Mouse (Mus musculus) NIH3T3 (cell line): Measurements from ENCODE around the gene Tppp2.

ENCODE experiments used
- DNase-seq: peaks from one replicate; pipeline ENCODE4 v3.0.0-alpha.2; 2012; ENCODE audit warnings: low read depth

Gene Tppp2

GRCm38 (mm10) chr14:51918125-51918524 is at the start of gene Tppp2:
Tppp2 (plus strand) TSS chr14:51918425.
- no peak for DNase-seq

- no peak for DNase-seq
These were observed 47.5 kb upstream of the Tppp2 start for GRCm38 (mm10) chr14:51870756-51871155.

- no peak for DNase-seq
These were observed 46.5 kb upstream of the Tppp2 start for GRCm38 (mm10) chr14:51871741-51872140.

- DNase-seq, result no peak
These were observed 40.7 kb upstream of the Tppp2 start for GRCm38 (mm10) chr14:51877517-51877916.

- DNase-seq, result peak; percentile 87
These were observed 34.6 kb upstream of the Tppp2 start for GRCm38 (mm10) chr14:51883527-51884030.

- DNase-seq, result peak; percentile 33
These were observed 34.1 kb upstream of the Tppp2 start for GRCm38 (mm10) chr14:51884031-51884544.

GRCm38 (mm10) chr14:51884598-51885331 is 33.5 kb upstream of the Tppp2 start, which contains the start of gene Mettl17:
Mettl17 (plus strand) TSS chr14:51884842.
- peak; percentile 95 for DNase-seq

GRCm38 (mm10) chr14:51886051-51886450 is 32.2 kb upstream of the Tppp2 start:
- no peak for DNase-seq

GRCm38 (mm10) chr14:51889833-51890232 is 28.4 kb upstream of the Tppp2 start:
- DNase-seq, result no peak

- DNase-seq, result no peak
These were observed 25.9 kb upstream of the Tppp2 start, which contains the start of gene Slc39a2 for GRCm38 (mm10) chr14:51892191-51892939. Slc39a2 (plus strand) TSS chr14:51892889.

GRCm38 (mm10) chr14:51893094-51893794 is 25.0 kb upstream of the Tppp2 start:
- DNase-seq, result no peak

GRCm38 (mm10) chr14:51893809-51894208 is 24.4 kb upstream of the Tppp2 start:
- no peak for DNase-seq

- DNase-seq, result no peak
These were observed 23.2 kb upstream of the Tppp2 start for GRCm38 (mm10) chr14:51895071-51895470.

GRCm38 (mm10) chr14:51896019-51896418 is 22.2 kb upstream of the Tppp2 start:
- no peak for DNase-seq

- no peak for DNase-seq
These were observed 21.6 kb upstream of the Tppp2 start for GRCm38 (mm10) chr14:51896539-51897170.

GRCm38 (mm10) chr14:51899351-51899750 is 18.9 kb upstream of the Tppp2 start:
- no peak for DNase-seq

GRCm38 (mm10) chr14:51902806-51903710 is 15.2 kb upstream of the Tppp2 start:
- peak; percentile 77 for DNase-seq

- no peak for DNase-seq
These were observed 14.4 kb upstream of the Tppp2 start for GRCm38 (mm10) chr14:51903782-51904181.

GRCm38 (mm10) chr14:51904706-51905105 is 13.5 kb upstream of the Tppp2 start:
- peak; percentile 11 for DNase-seq

- no peak for DNase-seq
These were observed 12.1 kb upstream of the Tppp2 start for GRCm38 (mm10) chr14:51906102-51906501.

GRCm38 (mm10) chr14:51911301-51911700 is 6.9 kb upstream of the Tppp2 start:
- no peak for DNase-seq
